Mouse (Mus musculus): ENCODE measurements at regions not wholly inside any gene's neighbourhood (a gene's known extent, or its start where the extent isn't known, plus 50 kb on each side); places are given as distances from the start of the nearest gene placed in this dataset.

DNA sequence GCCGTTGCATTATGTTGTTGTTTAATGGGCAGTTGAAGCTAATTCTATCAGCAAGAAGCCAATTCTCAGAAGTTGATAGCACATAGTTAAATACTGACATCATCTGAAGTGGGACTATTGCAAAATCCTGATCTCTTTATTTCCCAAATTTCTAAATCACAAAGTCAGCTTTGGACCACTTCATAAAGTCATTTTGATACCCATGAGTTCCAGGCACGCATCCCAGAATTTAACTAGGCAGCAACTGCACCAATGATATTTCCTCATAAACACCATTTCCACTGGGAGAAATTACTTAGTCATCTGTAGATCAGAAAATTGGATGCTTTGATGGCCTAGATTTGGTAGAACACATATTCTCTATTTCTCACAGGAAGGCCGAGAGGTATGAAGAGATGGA is 314.8 kb upstream of the Sfrp2 start:
- TF ChIP-seq CTCF (IDR thresholded peaks at IDR 0.05) (no peak), EP300 (IDR thresholded peaks at IDR 0.05) (no peak)

Measured in lung, postnatal 0 days (tissue).